Mouse (Mus musculus) layer of hippocampus, adult 9-11 months (tissue): ENCODE measurements around the gene H2-M5.

Experiments
- DNase-seq: peaks from one replicate; pipeline ENCODE4 v3.0.0; 2022

H2-M5 gene

DNA sequence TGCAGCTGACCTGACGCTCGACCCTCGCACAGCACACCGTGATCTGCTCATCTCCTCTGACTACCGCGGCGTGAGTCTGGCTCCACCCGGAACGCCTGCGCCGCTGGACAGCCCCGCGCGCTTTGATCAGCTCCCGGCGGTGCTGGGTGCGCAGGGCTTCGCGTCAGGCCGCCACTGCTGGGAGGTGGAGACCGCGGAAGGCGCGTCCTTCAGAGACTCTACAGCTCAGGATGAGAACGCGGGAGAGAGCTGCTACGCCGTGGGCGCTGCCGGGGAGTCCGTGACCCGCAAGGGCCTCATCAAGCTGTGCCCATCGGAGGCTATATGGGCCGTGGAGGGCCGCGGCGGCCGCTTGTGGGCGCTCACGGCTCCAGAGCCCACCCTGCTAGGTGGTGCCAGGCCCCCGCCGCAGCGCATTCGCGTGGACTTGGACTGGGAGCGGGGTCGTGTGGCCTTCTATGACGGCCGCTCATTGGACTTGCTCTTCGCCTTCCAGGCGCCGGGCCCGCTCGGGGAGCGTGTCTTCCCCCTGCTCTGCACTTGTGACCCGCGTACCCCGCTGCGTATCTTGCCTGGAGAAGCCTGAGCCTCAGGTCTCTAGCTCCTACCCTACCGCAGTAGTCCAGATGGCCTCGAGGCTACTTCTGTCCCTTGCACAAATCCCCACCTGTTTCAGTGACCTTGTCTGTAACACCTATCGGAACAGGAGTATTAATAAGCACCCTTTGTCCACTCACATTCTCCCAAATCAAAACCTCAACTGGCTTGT, 42.1 kb downstream of the H2-M5 start:
- DNase-seq: no peak

DNA sequence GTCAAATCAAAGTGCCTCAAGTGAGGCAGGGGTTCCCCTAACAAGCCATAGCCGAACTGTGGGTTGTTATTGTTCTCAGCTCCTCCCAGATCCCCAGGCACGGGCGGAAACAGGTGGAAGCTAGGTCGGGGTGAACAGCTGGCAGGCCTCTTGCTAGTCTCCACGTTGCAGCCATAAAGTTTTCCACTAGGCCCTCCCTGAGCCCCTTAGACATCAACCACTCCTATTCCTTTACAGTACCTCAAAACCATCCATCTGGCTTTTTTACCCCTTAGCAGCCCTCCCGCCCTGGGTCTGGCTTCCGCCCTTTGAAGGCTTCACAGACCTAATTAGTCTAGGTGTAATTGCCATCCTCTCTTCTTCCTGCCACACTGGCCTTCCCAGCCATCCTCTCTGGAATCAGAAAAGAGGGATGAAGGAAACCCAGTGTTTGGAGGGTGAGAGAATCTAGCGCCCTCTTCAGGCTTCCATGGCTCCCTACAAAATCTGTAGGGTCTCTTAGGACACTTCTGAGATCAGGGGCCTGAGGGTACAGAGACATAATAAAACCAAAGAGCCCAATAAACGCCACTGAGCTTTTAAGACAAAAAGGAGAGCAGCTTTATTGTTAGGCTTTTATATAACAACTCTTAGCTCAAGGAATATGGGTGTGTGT, 45.1 kb downstream of the H2-M5 start:
- no peak for DNase-seq

DNA sequence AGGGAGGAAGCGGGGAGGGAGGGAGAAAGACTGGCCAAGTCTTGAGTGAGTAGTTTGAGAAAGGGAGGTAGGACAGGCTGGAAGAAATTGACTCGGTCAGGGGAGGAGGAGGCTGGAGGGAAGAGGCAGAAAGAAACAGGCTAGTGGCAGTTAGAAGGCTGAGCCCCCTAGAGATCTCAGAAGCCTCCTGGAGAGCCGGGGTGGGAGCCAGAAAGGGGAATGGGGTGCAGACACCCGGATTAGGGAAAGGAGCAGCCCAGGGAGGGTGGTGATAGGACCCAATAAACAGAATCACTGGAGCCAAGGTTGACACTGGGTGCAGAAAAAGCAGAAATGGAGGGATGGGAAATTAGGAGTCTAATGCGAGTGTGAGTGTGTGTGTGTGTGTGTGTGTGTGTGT, 45.6 kb downstream of the H2-M5 start:
- DNase-seq: no peak

DNA sequence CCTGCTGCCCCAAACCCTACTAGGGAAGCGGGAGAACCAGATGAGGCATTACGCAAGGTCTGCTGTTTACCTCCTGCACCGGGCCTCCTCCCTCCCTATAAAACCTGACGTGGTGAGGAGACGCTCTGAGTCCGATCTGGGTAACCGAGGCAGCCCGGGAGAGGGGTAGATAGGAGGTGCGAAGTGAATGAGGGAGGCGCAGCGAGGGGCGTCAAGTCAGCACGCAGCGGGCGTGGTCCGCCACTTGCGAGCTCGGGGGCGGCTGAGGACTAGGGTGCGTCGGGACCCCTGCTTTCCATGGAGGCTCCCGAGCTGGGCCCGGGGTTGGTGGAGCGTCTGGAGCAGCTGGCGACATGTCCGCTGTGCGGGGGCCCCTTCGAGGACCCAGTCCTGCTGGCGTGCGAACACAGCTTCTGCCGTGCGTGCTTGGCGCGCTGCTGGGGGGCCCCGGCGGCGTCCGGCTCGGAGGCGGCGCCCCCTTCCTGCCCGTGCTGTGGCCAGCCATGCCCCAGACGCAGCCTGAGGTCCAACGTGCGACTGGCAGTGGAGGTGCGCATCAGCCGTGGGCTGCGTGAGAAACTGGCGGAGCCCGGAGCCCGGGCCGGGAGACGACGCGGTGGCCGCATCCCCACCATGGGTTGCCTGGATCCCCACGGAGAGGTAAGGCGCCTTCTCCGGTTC, 46.4 kb downstream of the H2-M5 start, which contains the start of gene Rnf39:
TSS of gene Rnf39 (plus strand) at position 128 of the 681 bp plus-strand sequence.
- DNase-seq: no peak

DNA sequence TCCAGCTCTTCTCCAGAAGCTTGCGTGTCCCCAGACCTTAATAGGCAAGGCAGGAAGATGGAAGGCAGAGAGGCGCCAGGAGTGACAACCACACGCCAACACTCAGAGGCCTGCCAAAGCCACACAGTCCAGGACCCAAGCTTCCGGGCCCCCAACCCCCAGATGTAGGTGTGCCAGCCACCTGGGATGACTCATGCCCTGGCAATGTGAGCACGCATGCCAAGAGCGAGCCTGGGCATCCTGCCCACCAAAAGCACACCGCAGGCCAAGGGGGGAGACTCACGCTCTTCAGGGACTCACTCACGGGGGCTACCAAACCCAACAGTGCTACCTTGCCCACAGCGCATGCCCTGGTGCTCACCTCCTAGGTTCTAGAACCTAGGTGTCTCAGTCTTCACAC, 46.9 kb downstream of the H2-M5 start:
- DNase-seq: no peak

DNA sequence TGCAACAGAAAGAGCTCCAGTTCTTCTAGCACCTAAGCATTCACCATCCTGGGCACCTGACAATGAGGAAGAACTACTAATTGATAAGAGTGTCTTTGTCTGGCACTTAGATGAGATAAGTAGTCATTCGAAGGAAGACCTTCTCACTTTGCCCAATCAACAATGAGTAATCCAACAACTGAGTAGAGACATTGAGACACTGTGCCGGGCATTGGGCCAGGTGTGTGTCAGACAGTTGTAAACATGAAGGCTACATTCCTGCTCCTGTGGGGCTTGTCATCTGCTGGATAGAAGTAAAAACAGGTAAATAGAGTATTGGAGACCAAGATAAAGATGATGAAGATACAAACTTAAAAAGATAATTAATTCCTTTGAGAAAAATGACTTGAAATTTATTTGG, 51.3 kb downstream of the H2-M5 start:
- no peak for DNase-seq
